Mouse (Mus musculus) hindbrain, embryonic 16.5 days (tissue): ENCODE measurements around the gene 2010300C02Rik. TPM values are rescaled to one million over a fixed set of nuclear protein-coding genes. Genes with fewer than 3 reads are reported as not detected.
"Not testable (repeated sequence)": the region's sequence is repeated elsewhere in the genome, so short reads cannot be mapped to it uniquely, and the experiment has no call there.

Source experiments
- ATAC-seq: fragments of 200-750 bp; cut with Nextera tagmentation; 2 replicates; pipeline ENCODE4 v1.8.0; 2017; ENCODE audit warnings: moderate TSS enrichment, moderate library complexity
- H3K27ac ChIP-seq: fragments of 300-500 bp; sonication (generic); 2 replicates; pipeline ENCODE4 v1.5.1; 2014; ENCODE audit warnings: low read depth, mild to moderate bottlenecking, control low read depth, low read length, moderate library complexity
- H3K27me3 ChIP-seq: fragments of 300-500 bp; sonication (generic); replicated peaks from 2 replicates; pipeline ENCODE4 v1.6.1; 2014; ENCODE audit warnings: low read length; ENCODE audit not compliant: control insufficient read depth, insufficient read depth
- H3K36me3 ChIP-seq: fragments of 300-500 bp; sonication (generic); 2 replicates; pipeline ENCODE4 v1.6.1; 2014; ENCODE audit warnings: mild to moderate bottlenecking, low read length, moderate library complexity, mixed read lengths; ENCODE audit not compliant: control insufficient read depth, insufficient read depth
- H3K4me1 ChIP-seq: fragments of 300-500 bp; sonication (generic); 2 replicates; pipeline ENCODE4 v1.6.1; 2014; ENCODE audit warnings: low read depth, low read length; ENCODE audit not compliant: control insufficient read depth, insufficient read depth
- H3K4me2 ChIP-seq: fragments of 300-500 bp; sonication (generic); 2 replicates; pipeline ENCODE4 v1.6.1; 2014; ENCODE audit warnings: mild to moderate bottlenecking, low read length, control low read depth, moderate library complexity
- H3K4me3 ChIP-seq: fragments of 300-500 bp; sonication (generic); 2 replicates; pipeline ENCODE4 v1.5.1; 2014; ENCODE audit warnings: mild to moderate bottlenecking, low read length, control low read depth, moderate library complexity
- H3K9ac ChIP-seq: fragments of 300-500 bp; sonication (generic); 2 replicates; pipeline ENCODE4 v1.6.1; 2014; ENCODE audit warnings: low read depth, mild to moderate bottlenecking, control low read depth, low read length, moderate library complexity
- H3K9me3 ChIP-seq: fragments of 300-500 bp; sonication (generic); 2 replicates; pipeline ENCODE4 v1.6.1; 2014; ENCODE audit warnings: mild to moderate bottlenecking, low read length, moderate library complexity; ENCODE audit not compliant: control insufficient read depth
- WGBS: fragments of 180-500 bp; shearing (Covaris S2); extraction: QIAGEN DNeasy Blood & Tissue Kit; methylation state at CpG from one replicate; pipeline ENCODE4 v1.1.7; 2014; 5-methylcytosine and 5-hydroxymethylcytosine counted together
- polyA plus RNA-seq: library from polyadenylated mRNA; unstranded; fragments of >200 nt; fragmentation: Nextera tagmentation; extraction: Ambion mirVana; gene quantifications from 2 replicates; pipeline ENCODE4 v1.2.1, GENCODE M21; 2015

The 2010300C02Rik gene
- polyA plus RNA-seq, 1 experiment from 2014 or later: 3.2 TPM

DNA sequence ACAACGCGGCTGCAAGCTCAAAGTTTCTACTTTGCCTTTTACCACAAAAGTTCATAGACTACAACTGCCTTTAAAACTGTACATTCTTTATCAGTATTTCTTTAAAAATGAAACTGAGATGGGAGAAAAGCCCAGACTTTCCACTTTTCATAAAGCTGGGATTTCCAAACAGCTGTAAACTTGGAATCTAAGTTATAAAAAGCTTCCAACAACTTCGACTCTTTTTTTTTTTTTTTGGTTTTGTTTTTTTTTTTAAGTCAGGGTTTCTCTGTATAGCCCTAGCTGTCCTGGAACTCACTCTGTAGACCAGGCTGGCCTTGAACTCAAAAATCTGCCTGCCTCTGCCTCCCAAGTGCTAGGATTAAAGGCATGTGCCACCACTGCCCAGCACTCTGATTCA is 125.1 kb downstream of the 2010300C02Rik start:
- not testable (repeated sequence) for ATAC-seq, H3K36me3 ChIP-seq, H3K4me2 ChIP-seq, H3K9ac ChIP-seq, H3K27ac ChIP-seq, H3K4me3 ChIP-seq, H3K27me3 ChIP-seq, H3K9me3 ChIP-seq, H3K4me1 ChIP-seq
- 91% methylated on average over 3 of the region's 3 CpGs for WGBS

- H3K27me3 ChIP-seq: no peaks in the 10 kb centered on the region
- H3K9me3 ChIP-seq: no peaks in the 10 kb centered on the region
- no peak overlapping the region for H3K4me3 ChIP-seq
- no peaks in the 10 kb centered on the region for H3K36me3 ChIP-seq
- 0 out of 2 replicates have a peak overlapping the region, but pooled peaks have one; percentile 18 for H3K27ac ChIP-seq
- no peak overlapping the region for H3K9ac ChIP-seq
- H3K4me1 ChIP-seq: no peaks in the 10 kb centered on the region
- no peak overlapping the region for H3K4me2 ChIP-seq
- ATAC-seq: peak; percentile 71
- WGBS: 75% methylated on average over 13 of the region's 13 CpGs
Measured at GRCm38 (mm10) chr1:37585809-37586480, 133.9 kb downstream of the 2010300C02Rik start.

- Histone ChIP-seq H3K4me1 (no peaks in the 10 kb centered on the region), H3K27ac (no peak overlapping the region), H3K4me2 (no peak overlapping the region), H3K9me3 (no peaks in the 10 kb centered on the region), H3K27me3 (no peaks in the 10 kb centered on the region), H3K4me3 (no peak overlapping the region), H3K36me3 (no peaks in the 10 kb centered on the region), H3K9ac (no peak overlapping the region)
- 68% methylated on average over 9 of the region's 9 CpGs for WGBS
- no peak for ATAC-seq
Measured at GRCm38 (mm10) chr1:37583795-37584464, 136.0 kb downstream of the 2010300C02Rik start.

- 91% methylated on average over 8 of the region's 8 CpGs for WGBS
- no peak overlapping the region for H3K4me3 ChIP-seq
- no peaks in the 10 kb centered on the region for H3K36me3 ChIP-seq
- H3K4me1 ChIP-seq: no peaks in the 10 kb centered on the region
- no peaks in the 10 kb centered on the region for H3K27me3 ChIP-seq
- no peak overlapping the region for H3K27ac ChIP-seq
- no peak overlapping the region for H3K9ac ChIP-seq
- H3K9me3 ChIP-seq: no peaks in the 10 kb centered on the region
- no peak for ATAC-seq
- H3K4me2 ChIP-seq: no peak overlapping the region
Measured at GRCm38 (mm10) chr1:37583167-37583566, 136.7 kb downstream of the 2010300C02Rik start.

GRCm38 (mm10) chr1:37579686-37580085 is 140.2 kb downstream of the 2010300C02Rik start:
- no peak for ATAC-seq
- Histone ChIP-seq H3K4me2 (no peak overlapping the region), H3K9ac (no peak overlapping the region), H3K36me3 (no peaks in the 10 kb centered on the region), H3K4me1 (no peaks in the 10 kb centered on the region), H3K27ac (no peak overlapping the region), H3K27me3 (no peaks in the 10 kb centered on the region), H3K4me3 (no peak overlapping the region), H3K9me3 (no peaks in the 10 kb centered on the region)
- 95% methylated on average over 13 of the region's 13 CpGs for WGBS

- Histone ChIP-seq H3K4me3 (no peak overlapping the region), H3K9me3 (no peaks in the 10 kb centered on the region), H3K9ac (no peak overlapping the region), H3K4me2 (no peak overlapping the region), H3K36me3 (no peaks in the 10 kb centered on the region), H3K27ac (no peak overlapping the region), H3K27me3 (no peaks in the 10 kb centered on the region), H3K4me1 (no peaks in the 10 kb centered on the region; the same call in 1 of the 2 replicates)
- WGBS: 73% methylated on average over 10 of the region's 10 CpGs
- ATAC-seq: no peak
Measured at GRCm38 (mm10) chr1:37572528-37573272, 147.2 kb downstream of the 2010300C02Rik start.

DNA sequence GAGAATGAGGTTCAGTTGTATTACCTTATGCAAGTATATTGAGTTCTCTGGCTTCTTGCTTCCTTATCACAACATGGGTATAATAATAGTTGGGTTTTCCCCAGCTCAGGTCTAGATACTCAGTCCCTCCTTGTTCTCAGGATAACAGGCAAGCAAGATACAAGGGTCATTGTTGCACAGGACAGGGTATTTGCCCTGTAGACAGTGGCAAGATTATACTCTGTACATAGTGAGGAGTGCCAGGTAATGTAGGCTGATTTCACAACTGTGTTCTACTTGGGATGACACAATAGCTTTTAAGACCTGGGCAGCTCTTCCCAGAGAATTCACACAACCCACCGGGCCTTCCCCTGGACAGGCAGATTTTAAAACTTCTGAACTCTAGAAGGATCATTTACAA is 151.5 kb downstream of the 2010300C02Rik start:
- no peak overlapping the region for H3K9ac ChIP-seq
- no peak for ATAC-seq
- H3K9me3 ChIP-seq: no peaks in the 10 kb centered on the region
- H3K27ac ChIP-seq: no peak overlapping the region
- peaks cover 3% of the 10 kb centered on the region; the same call in 1 of the 2 replicates for H3K4me1 ChIP-seq
- no peaks in the 10 kb centered on the region for H3K36me3 ChIP-seq
- H3K4me2 ChIP-seq: no peak overlapping the region
- H3K27me3 ChIP-seq: no peaks in the 10 kb centered on the region
- H3K4me3 ChIP-seq: no peak overlapping the region
- WGBS: 89% methylated on average over 1 of the region's 1 CpGs

- no peak for ATAC-seq
- Histone ChIP-seq H3K9me3 (no peaks in the 10 kb centered on the region), H3K9ac (no peak overlapping the region), H3K36me3 (no peaks in the 10 kb centered on the region), H3K27me3 (no peaks in the 10 kb centered on the region), H3K4me1 (peaks cover 3% of the 10 kb centered on the region; the same call in 1 of the 2 replicates), H3K27ac (no peak overlapping the region), H3K4me2 (no peak overlapping the region), H3K4me3 (no peak overlapping the region)
- 84% methylated on average over 4 of the region's 4 CpGs for WGBS
Measured at GRCm38 (mm10) chr1:37566754-37567153, 153.1 kb downstream of the 2010300C02Rik start.

GRCm38 (mm10) chr1:37566344-37566743 is 153.5 kb downstream of the 2010300C02Rik start:
- no peak for ATAC-seq
- no peaks in the 10 kb centered on the region for H3K36me3 ChIP-seq
- WGBS: 92% methylated on average over 2 of the region's 2 CpGs
- H3K4me3 ChIP-seq: no peak overlapping the region
- H3K4me1 ChIP-seq: peaks cover 3% of the 10 kb centered on the region; the same call in 1 of the 2 replicates
- H3K9me3 ChIP-seq: no peaks in the 10 kb centered on the region
- no peaks in the 10 kb centered on the region for H3K27me3 ChIP-seq
- no peak overlapping the region for H3K9ac ChIP-seq
- no peak overlapping the region for H3K4me2 ChIP-seq
- no peak overlapping the region for H3K27ac ChIP-seq
